Mouse (Mus musculus) lung, embryonic 16.5 days (tissue): ENCODE data around the gene Fbxo28. TPM values are rescaled to one million over a fixed set of nuclear protein-coding genes. Genes with fewer than 3 reads are reported as not detected.

Experiments used
- ATAC-seq: fragments of 200-750 bp; cut with Nextera tagmentation; 2 replicates; pipeline ENCODE4 v1.8.0; 2017; ENCODE audit warnings: low read depth, mild to moderate bottlenecking, moderate library complexity
- H3K27ac ChIP-seq: fragments of 300-500 bp; sonication (generic); 2 replicates; pipeline ENCODE4 v1.5.1; 2014; ENCODE audit warnings: mild to moderate bottlenecking, control low read depth, low read length
- H3K27me3 ChIP-seq: fragments of 300-500 bp; sonication (generic); 2 replicates; pipeline ENCODE4 v1.6.1; 2014; ENCODE audit warnings: low read depth, low read length, mixed read lengths; ENCODE audit not compliant: control insufficient read depth, insufficient read depth
- H3K36me3 ChIP-seq: fragments of 300-500 bp; sonication (generic); 2 replicates; pipeline ENCODE4 v1.6.1; 2014; ENCODE audit warnings: low read length; ENCODE audit not compliant: control insufficient read depth, insufficient read depth
- H3K4me1 ChIP-seq: fragments of 300-500 bp; sonication (generic); replicated peaks from 2 replicates; pipeline ENCODE4 v1.6.1; 2014; ENCODE audit warnings: low read length, mixed read lengths; ENCODE audit not compliant: control insufficient read depth, insufficient read depth
- H3K4me2 ChIP-seq: fragments of 300-500 bp; sonication (generic); 2 replicates; pipeline ENCODE4 v1.6.1; 2014; ENCODE audit warnings: low read depth, low read length, control low read depth
- H3K4me3 ChIP-seq: fragments of 300-500 bp; sonication (generic); 2 replicates; pipeline ENCODE4 v1.5.1; 2014; ENCODE audit warnings: mild to moderate bottlenecking, low read length, control low read depth
- H3K9ac ChIP-seq: fragments of 300-500 bp; sonication (generic); 2 replicates; pipeline ENCODE4 v1.6.1; 2014; ENCODE audit warnings: low read length, control low read depth
- H3K9me3 ChIP-seq: fragments of 300-500 bp; sonication (generic); 2 replicates; pipeline ENCODE4 v1.6.1; 2016; ENCODE audit warnings: low read length; ENCODE audit not compliant: control insufficient read depth
- WGBS: fragments of 180-500 bp; shearing (Covaris S2); extraction: QIAGEN DNeasy Blood & Tissue Kit; methylation state at CpG from one replicate; pipeline ENCODE4 v1.1.7; 2014; 5-methylcytosine and 5-hydroxymethylcytosine counted together
- polyA plus RNA-seq: library from polyadenylated mRNA; unstranded; fragments of >200 nt; fragmentation: Nextera tagmentation; extraction: Ambion mirVana; gene quantifications from 2 replicates; pipeline ENCODE4 v1.2.1, GENCODE M21; 2015

Gene Fbxo28
- polyA plus RNA-seq, 1 experiment from 2014 or later = 19.9 TPM

- H3K4me2 ChIP-seq = no peak overlapping the region
- H3K9me3 ChIP-seq = 0 out of 2 replicates have a peak, but pooled peaks cover 2% of the 10 kb centered on the region
- no peaks in the 10 kb centered on the region for H3K36me3 ChIP-seq
- H3K9ac ChIP-seq = no peak overlapping the region
- ATAC-seq = no peak
- 76% methylated on average over 11 of the region's 11 CpGs for WGBS
- H3K4me3 ChIP-seq = no peak overlapping the region
- no peaks in the 10 kb centered on the region for H3K4me1 ChIP-seq
- no peak overlapping the region for H3K27ac ChIP-seq
- H3K27me3 ChIP-seq = no peaks in the 10 kb centered on the region
Measured at GRCm38 (mm10) chr1:182354504-182355147, 13.2 kb upstream of the Fbxo28 start.

GRCm38 (mm10) chr1:182349557-182349956 is 8.1 kb upstream of the Fbxo28 start:
- H3K9me3 ChIP-seq = peaks cover 4% of the 10 kb centered on the region; the same call in 1 of the 2 replicates
- H3K36me3 ChIP-seq = no peaks in the 10 kb centered on the region
- H3K9ac ChIP-seq = no peak overlapping the region
- WGBS = 65% methylated on average over 6 of the region's 6 CpGs
- H3K4me1 ChIP-seq = no peaks in the 10 kb centered on the region
- no peaks in the 10 kb centered on the region for H3K27me3 ChIP-seq
- ATAC-seq = no peak
- H3K4me2 ChIP-seq = no peak overlapping the region
- no peak overlapping the region for H3K4me3 ChIP-seq
- H3K27ac ChIP-seq = no peak overlapping the region

- Histone ChIP-seq H3K4me2 (no peak overlapping the region), H3K9me3 (peaks cover 4% of the 10 kb centered on the region; the same call in 1 of the 2 replicates), H3K4me1 (no peaks in the 10 kb centered on the region), H3K27ac (no peak overlapping the region), H3K36me3 (no peaks in the 10 kb centered on the region), H3K9ac (no peak overlapping the region), H3K27me3 (no peaks in the 10 kb centered on the region), H3K4me3 (no peak overlapping the region)
- 63% methylated on average over 5 of the region's 5 CpGs for WGBS
- no peak for ATAC-seq
Measured at GRCm38 (mm10) chr1:182346491-182346890, 5.1 kb upstream of the Fbxo28 start.

GRCm38 (mm10) chr1:182345857-182346256 is 4.4 kb upstream of the Fbxo28 start:
- no peak overlapping the region for H3K4me2 ChIP-seq
- no peaks in the 10 kb centered on the region for H3K27me3 ChIP-seq
- 66% methylated on average over 2 of the region's 2 CpGs for WGBS
- H3K9ac ChIP-seq = no peak overlapping the region
- H3K27ac ChIP-seq = no peak overlapping the region
- no peak for ATAC-seq
- no peaks in the 10 kb centered on the region for H3K36me3 ChIP-seq
- H3K4me3 ChIP-seq = no peak overlapping the region
- no peaks in the 10 kb centered on the region for H3K4me1 ChIP-seq
- H3K9me3 ChIP-seq = peaks cover 4% of the 10 kb centered on the region; the same call in 1 of the 2 replicates

DNA sequence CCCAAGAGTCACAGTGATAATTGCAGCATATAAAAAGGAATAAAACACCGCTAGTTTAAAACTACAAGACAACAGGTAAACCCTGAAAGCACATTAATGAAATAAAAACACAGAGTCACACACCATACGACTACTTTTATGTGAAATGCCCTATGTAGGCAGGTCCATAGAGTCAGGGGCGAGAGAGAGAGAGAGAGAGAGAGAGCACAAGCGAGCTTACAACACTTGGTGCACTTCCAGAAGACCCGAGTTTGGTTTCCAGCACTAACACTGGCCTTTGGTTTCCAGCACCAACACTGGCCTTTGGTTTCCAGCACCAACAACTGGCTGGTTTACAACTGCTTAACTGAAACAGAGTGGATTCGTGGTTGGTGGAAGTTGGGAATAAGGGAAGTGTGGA is 564 bp upstream of the Fbxo28 start:
- no peaks in the 10 kb centered on the region for H3K27me3 ChIP-seq
- no peak overlapping the region for H3K27ac ChIP-seq
- H3K4me1 ChIP-seq = peaks cover 13% of the 10 kb centered on the region
- no peaks in the 10 kb centered on the region for H3K36me3 ChIP-seq
- no peaks in the 10 kb centered on the region for H3K9me3 ChIP-seq
- peak overlapping the region; percentile 99 for H3K4me3 ChIP-seq
- H3K4me2 ChIP-seq = peak overlapping the region; percentile 94
- no peak for ATAC-seq
- WGBS = 40% methylated on average over 6 of the region's 6 CpGs
- peak overlapping the region; percentile 99 for H3K9ac ChIP-seq

DNA sequence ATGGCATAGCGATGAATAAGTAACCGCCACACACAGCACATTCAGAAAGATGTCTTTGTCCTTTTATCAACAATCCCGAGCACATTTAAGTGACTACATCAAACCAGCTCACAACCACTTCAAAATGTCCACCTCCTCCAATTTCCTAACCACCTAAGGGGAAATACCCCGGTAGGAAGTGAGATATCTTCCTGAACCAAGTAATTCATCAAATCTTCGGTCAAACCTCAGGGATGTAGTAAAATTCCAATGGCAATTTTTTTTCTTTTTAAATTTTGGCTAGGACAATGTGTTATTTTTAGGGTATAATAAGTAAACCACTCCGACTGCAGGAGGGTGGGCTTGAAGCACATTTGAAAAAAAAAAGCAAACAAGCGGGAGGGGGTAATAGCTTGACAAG is 1.1 kb downstream of the Fbxo28 start:
- H3K9ac ChIP-seq = peak overlapping the region; percentile 99
- H3K36me3 ChIP-seq = no peaks in the 10 kb centered on the region
- H3K4me1 ChIP-seq = peaks cover 13% of the 10 kb centered on the region
- H3K4me3 ChIP-seq = peak overlapping the region; percentile 99
- no peaks in the 10 kb centered on the region for H3K27me3 ChIP-seq
- H3K27ac ChIP-seq = no peak overlapping the region
- H3K9me3 ChIP-seq = no peaks in the 10 kb centered on the region
- ATAC-seq = no peak
- H3K4me2 ChIP-seq = peak overlapping the region; percentile 94
- 18% methylated on average over 7 of the region's 7 CpGs for WGBS

- Histone ChIP-seq H3K9ac (no peak overlapping the region), H3K27ac (no peak overlapping the region), H3K4me3 (no peak overlapping the region), H3K36me3 (no peaks in the 10 kb centered on the region), H3K4me2 (peak overlapping the region; percentile 94; the same call in 1 of the 2 replicates), H3K27me3 (no peaks in the 10 kb centered on the region), H3K4me1 (peaks cover 13% of the 10 kb centered on the region), H3K9me3 (no peaks in the 10 kb centered on the region)
- ATAC-seq = no peak
- WGBS = 76% methylated on average over 7 of the region's 7 CpGs
Measured at GRCm38 (mm10) chr1:182338961-182339565, 2.4 kb downstream of the Fbxo28 start.

GRCm38 (mm10) chr1:182333766-182334437 is 7.5 kb downstream of the Fbxo28 start:
- ATAC-seq = no peak
- Histone ChIP-seq H3K27me3 (no peaks in the 10 kb centered on the region), H3K9ac (no peak overlapping the region), H3K27ac (no peak overlapping the region), H3K4me2 (no peak overlapping the region), H3K4me3 (no peak overlapping the region), H3K9me3 (no peaks in the 10 kb centered on the region), H3K4me1 (no peaks in the 10 kb centered on the region), H3K36me3 (peaks cover 2% of the 10 kb centered on the region; the same call in 1 of the 2 replicates)
- 88% methylated on average over 7 of the region's 7 CpGs for WGBS
